ENCODE assay signal across 9 mouse cellular contexts in genomic region chr4:100097364-100097979, GRCm38 (mm10). TPM values are rescaled to one million over a fixed set of nuclear protein-coding genes. Genes with fewer than 3 reads are reported as not detected.
DNase-seq lines count a peak whose midpoint lies in the region; ATAC-seq and TF ChIP-seq lines count a peak whose summit lies in the region.
"Had no signal": no experiment of that assay in that cellular context is flagged by ENCODE, and none has a peak within 500 bp of the region (broad histone marks: within the 10 kb centered on the region; RNA-seq: fewer than 3 reads in every experiment).

No protein-coding gene starts in this region.

- H3K27me3 ChIP-seq in kidney, postnatal 0 days (ENCODE audit: insufficient read depth, low read length) = no peaks in the 10 kb centered on the region
- H3K27me3 ChIP-seq in embryonic facial prominence, embryonic 14.5 days (replicated peaks; ENCODE audit: control insufficient read depth, insufficient read depth, low read length) = 0 out of 2 replicates have a peak, but pooled peaks cover 5% of the 10 kb centered on the region
- no peaks in the 10 kb centered on the region for H3K27me3 ChIP-seq in hindbrain, embryonic 16.5 days (replicated peaks; ENCODE audit: control insufficient read depth, insufficient read depth, low read length)
- peaks cover 37% of the 10 kb centered on the region for H3K27me3 ChIP-seq in neural tube, embryonic 13.5 days

- H3K4me1 ChIP-seq in kidney, postnatal 0 days (replicated peaks; ENCODE audit: insufficient read depth, low read length) = peaks cover 10% of the 10 kb centered on the region
- H3K4me1 ChIP-seq in embryonic facial prominence, embryonic 14.5 days (ENCODE audit: control insufficient read depth, insufficient read depth, low read length) = peaks cover 28% of the 10 kb centered on the region
- H3K4me1 ChIP-seq in hindbrain, embryonic 16.5 days (ENCODE audit: control insufficient read depth, insufficient read depth, low read depth, low read length) = peaks cover 3% of the 10 kb centered on the region; the same call in 1 of the 2 replicates
- H3K4me1 ChIP-seq in neural tube, embryonic 13.5 days (replicated peaks) = peaks cover 24% of the 10 kb centered on the region
- H3K4me1 ChIP-seq: liver, embryonic 15.5 days had no signal

- H3K4me2 ChIP-seq in kidney, postnatal 0 days (ENCODE audit: low read length) = peak overlapping the region; percentile 58
- peak overlapping the region; percentile 77 for H3K4me2 ChIP-seq in embryonic facial prominence, embryonic 14.5 days (ENCODE audit: low read depth, low read length)
- H3K4me2 ChIP-seq in hindbrain, embryonic 16.5 days (ENCODE audit: low read length) = peak overlapping the region; percentile 98
- H3K4me2 ChIP-seq in neural tube, embryonic 13.5 days = peak overlapping the region; percentile 96

- DNase-seq in kidney, postnatal 0 days (ENCODE audit: low spot score) = no peak
- DNase-seq in kidney, postnatal 25 days = no peak
- DNase-seq in embryonic facial prominence, embryonic 14.5 days (ENCODE audit: low spot score) = no peak
- DNase-seq in urinary bladder, adult 18-20 months (ENCODE audit: low spot score in 2 of 2) = no peak
- DNase-seq in testis, postnatal 10 days (ENCODE audit: low spot score) = no peak
- DNase-seq: cerebellum, adult 9-11 months had no signal

- peak overlapping the region; percentile 58 for H3K4me3 ChIP-seq in kidney, postnatal 0 days (replicated peaks; ENCODE audit: low read depth, low read length)
- peak overlapping the region; percentile 88 for H3K4me3 ChIP-seq in embryonic facial prominence, embryonic 14.5 days (ENCODE audit: low read depth, low read length)
- H3K4me3 ChIP-seq in hindbrain, embryonic 16.5 days (ENCODE audit: low read length) = peak overlapping the region; percentile 3; the same call in 1 of the 2 replicates
- H3K4me3 ChIP-seq in neural tube, embryonic 13.5 days = peak overlapping the region; percentile 67

- WGBS in kidney, postnatal 0 days = 34% methylated on average over 10 of the region's 10 CpGs
- 14% methylated on average over 10 of the region's 10 CpGs for WGBS in embryonic facial prominence, embryonic 14.5 days
- WGBS in hindbrain, embryonic 16.5 days = 14% methylated on average over 10 of the region's 10 CpGs
- 20% methylated on average over 10 of the region's 10 CpGs for WGBS in neural tube, embryonic 13.5 days

- H3K36me3 ChIP-seq in kidney, postnatal 0 days (ENCODE audit: insufficient read depth, low read length) = no peaks in the 10 kb centered on the region
- H3K36me3 ChIP-seq in embryonic facial prominence, embryonic 14.5 days (ENCODE audit: control insufficient read depth, insufficient read depth, low read length) = no peaks in the 10 kb centered on the region
- no peaks in the 10 kb centered on the region for H3K36me3 ChIP-seq in hindbrain, embryonic 16.5 days (ENCODE audit: control insufficient read depth, insufficient read depth, low read length)
- no peaks in the 10 kb centered on the region for H3K36me3 ChIP-seq in neural tube, embryonic 13.5 days
- H3K36me3 ChIP-seq: liver, embryonic 15.5 days had no signal

- ATAC-seq in kidney, postnatal 0 days (replicated peaks; ENCODE audit: low FRiP score, low read depth) = no peak
- no peak for ATAC-seq in embryonic facial prominence, embryonic 14.5 days (ENCODE audit: low read depth)
- no peak for ATAC-seq in hindbrain, embryonic 16.5 days
- no peak for ATAC-seq in neural tube, embryonic 13.5 days (ENCODE audit: low read depth)

- no peaks in the 10 kb centered on the region for H3K9me3 ChIP-seq in kidney, postnatal 0 days (replicated peaks; ENCODE audit: low read length)
- no peaks in the 10 kb centered on the region for H3K9me3 ChIP-seq in embryonic facial prominence, embryonic 14.5 days (ENCODE audit: control insufficient read depth, low read length)
- no peaks in the 10 kb centered on the region for H3K9me3 ChIP-seq in hindbrain, embryonic 16.5 days (ENCODE audit: control insufficient read depth, low read length)
- 0 out of 2 replicates have a peak, but pooled peaks cover 4% of the 10 kb centered on the region for H3K9me3 ChIP-seq in neural tube, embryonic 13.5 days
- H3K9me3 ChIP-seq: liver, embryonic 15.5 days had no signal

- no peak for TF ChIP-seq CTCF in kidney, postnatal 0 days (IDR thresholded peaks at IDR 0.05; ENCODE audit: low read depth)

- H3K27ac ChIP-seq in kidney, postnatal 0 days = no peak overlapping the region
- peak overlapping the region; percentile 93 for H3K27ac ChIP-seq in embryonic facial prominence, embryonic 14.5 days (replicated peaks; ENCODE audit: low read depth, low read length)
- no peak overlapping the region for H3K27ac ChIP-seq in hindbrain, embryonic 16.5 days (ENCODE audit: low read depth, low read length)
- H3K27ac ChIP-seq in neural tube, embryonic 13.5 days (replicated peaks) = no peak overlapping the region
- H3K27ac ChIP-seq: liver, embryonic 15.5 days had no signal

- H3K9ac ChIP-seq in kidney, postnatal 0 days (ENCODE audit: low read depth, low read length) = peak overlapping the region; percentile 60; the same call in 1 of the 2 replicates
- peak overlapping the region; percentile 86 for H3K9ac ChIP-seq in embryonic facial prominence, embryonic 14.5 days (ENCODE audit: low read depth, low read length)
- H3K9ac ChIP-seq in hindbrain, embryonic 16.5 days (ENCODE audit: low read depth, low read length) = no peak overlapping the region
- no peak overlapping the region for H3K9ac ChIP-seq in neural tube, embryonic 13.5 days
- H3K9ac ChIP-seq: liver, embryonic 15.5 days had no signal

RNA-seq across cellular contexts. Expression of gene Ror1, which starts 1.9 kb away (rescaled TPM):
- polyA plus RNA-seq in kidney, postnatal 0 days (2015; fragmentation: Nextera tagmentation; extraction: Ambion mirVana) = 7.1 and 8.3 TPM in 2 replicates
- 10.2 and 13.0 TPM in 2 replicates for polyA plus RNA-seq in embryonic facial prominence, embryonic 14.5 days (2014; fragmentation: Nextera tagmentation; extraction: Ambion mirVana)
- polyA plus RNA-seq in hindbrain, embryonic 16.5 days (2015; fragmentation: Nextera tagmentation; extraction: Ambion mirVana) = 1.5 TPM in 2 replicates
- 1.8 and 2.4 TPM in 2 replicates for polyA plus RNA-seq in neural tube, embryonic 13.5 days (2015; fragmentation: Nextera tagmentation; extraction: Ambion mirVana)

Comparison
In these comparisons a context has a peak if more than half of its experiments do, and no peak if none do; other contexts are left out.
1. H3K4me3 ChIP-seq: peak in every context shown above with its lines; median percentile 88 in embryonic facial prominence, embryonic 14.5 days; 67 in neural tube, embryonic 13.5 days; 58 in kidney, postnatal 0 days; 3 in hindbrain, embryonic 16.5 days.
2. H3K9ac ChIP-seq: peak in kidney, postnatal 0 days (single experiment) and embryonic facial prominence, embryonic 14.5 days (single experiment); none in hindbrain, embryonic 16.5 days (single experiment) and neural tube, embryonic 13.5 days (single experiment).
3. Peak in every context shown above with its lines, with median percentiles within 50 percentile points of each other: H3K4me2 ChIP-seq.